Mouse (Mus musculus): ENCODE measurements around the gene Id3.

GRCm38 (mm10) chr4:136144126-136144926 lies 1.0 kb downstream of the Id3 start:
- TF ChIP-seq TAL1 (IDR thresholded peaks at IDR 0.05; ENCODE audit: low read length): no peak
- no peak for TF ChIP-seq GATA1 (IDR thresholded peaks at IDR 0.05; ENCODE audit: low read length)
